In the genomic region with DNA sequence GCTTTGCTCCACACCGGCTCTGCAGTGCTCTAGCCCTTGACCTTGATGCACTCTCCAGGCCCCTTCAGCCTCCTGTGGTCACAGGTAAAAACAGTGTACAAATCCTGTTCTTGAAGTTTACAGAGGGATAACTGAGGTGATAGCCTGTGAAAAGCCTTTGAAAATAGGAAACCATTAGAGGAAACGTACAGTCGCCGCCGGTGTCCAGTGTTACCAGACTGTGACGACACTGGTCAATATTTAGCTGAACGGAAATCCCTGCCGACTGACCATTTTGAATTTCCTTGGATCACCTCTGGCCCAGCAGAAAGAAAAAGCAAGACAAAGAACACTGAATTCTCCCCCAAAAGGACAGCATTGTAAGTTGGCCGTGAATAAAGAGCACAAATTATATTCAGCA, we compare ENCODE assay signal across 30 mouse cellular contexts.
"Had no signal": no experiment of that assay in that cellular context is flagged by ENCODE, and none has a peak within 500 bp of the region (broad histone marks: within the 10 kb centered on the region; RNA-seq: fewer than 3 reads in every experiment).

No protein-coding gene starts in this region.

- H3K27ac ChIP-seq: limb, embryonic 10.5 days; limb, embryonic 12.5 days; limb, embryonic 13.5 days; limb, embryonic 15.5 days; liver, embryonic 12.5 days; liver, embryonic 13.5 days; liver, embryonic 14.5 days; liver, embryonic 15.5 days; lung, embryonic 15.5 days; macrophage; midbrain, embryonic 10.5 days; midbrain, embryonic 12.5 days; midbrain, embryonic 13.5 days; midbrain, embryonic 15.5 days; neural tube, embryonic 12.5 days had no signal

- H3K27me3 ChIP-seq: limb, embryonic 12.5 days; limb, embryonic 13.5 days; limb, embryonic 15.5 days; liver, embryonic 12.5 days; liver, embryonic 13.5 days; liver, embryonic 15.5 days; lung, embryonic 15.5 days; megakaryocyte, embryonic 14.5 days; midbrain, embryonic 12.5 days; midbrain, embryonic 13.5 days; midbrain, embryonic 15.5 days; neural tube, embryonic 12.5 days had no signal

- H3K4me3 ChIP-seq: limb, embryonic 10.5 days; limb, embryonic 12.5 days; limb, embryonic 13.5 days; limb, embryonic 15.5 days; liver, embryonic 12.5 days; liver, embryonic 13.5 days; liver, embryonic 15.5 days; lung, embryonic 15.5 days; megakaryocyte, embryonic 14.5 days; midbrain, embryonic 10.5 days; midbrain, embryonic 12.5 days; midbrain, embryonic 13.5 days; midbrain, embryonic 15.5 days; myocyte; neural tube, embryonic 12.5 days had no signal

- H3K9ac ChIP-seq: limb, embryonic 12.5 days; limb, embryonic 13.5 days; limb, embryonic 15.5 days; liver, embryonic 12.5 days; liver, embryonic 13.5 days; liver, embryonic 14.5 days; liver, embryonic 15.5 days; lung, embryonic 14.5 days; lung, embryonic 15.5 days; midbrain, embryonic 12.5 days; midbrain, embryonic 13.5 days; midbrain, embryonic 15.5 days; neural tube, embryonic 12.5 days had no signal

- H3K9me3 ChIP-seq: limb, embryonic 10.5 days; limb, embryonic 12.5 days; limb, embryonic 13.5 days; limb, embryonic 15.5 days; liver, embryonic 12.5 days; liver, embryonic 13.5 days; liver, embryonic 15.5 days; lung, embryonic 15.5 days; megakaryocyte, embryonic 14.5 days; midbrain, embryonic 10.5 days; midbrain, embryonic 12.5 days; midbrain, embryonic 13.5 days; midbrain, embryonic 15.5 days; neural tube, embryonic 12.5 days had no signal

- ATAC-seq: liver, embryonic 12.5 days; lung, postnatal 0 days; midbrain, embryonic 13.5 days; midbrain, embryonic 15.5 days; midbrain, embryonic 16.5 days had no signal

- DNase-seq: left cerebral cortex, postnatal 4 days; liver, embryonic 13.5 days; lung, adult 18-20 months; lung, adult 2 months; lung, embryonic 14.5 days; lung, postnatal 10 days; lung, postnatal 14 days; lung, postnatal 36 days; lung, postnatal 4 days; midbrain, embryonic 14.5 days had no signal

- H3K36me3 ChIP-seq: limb, embryonic 10.5 days; limb, embryonic 12.5 days; limb, embryonic 13.5 days; limb, embryonic 15.5 days; liver, embryonic 12.5 days; liver, embryonic 13.5 days; liver, embryonic 15.5 days; lung, embryonic 15.5 days; midbrain, embryonic 10.5 days; midbrain, embryonic 12.5 days; midbrain, embryonic 13.5 days; midbrain, embryonic 15.5 days; neural tube, embryonic 12.5 days had no signal

- H3K4me1 ChIP-seq: limb, embryonic 10.5 days; limb, embryonic 12.5 days; limb, embryonic 13.5 days; limb, embryonic 15.5 days; liver, embryonic 13.5 days; liver, embryonic 15.5 days; lung, embryonic 15.5 days; megakaryocyte, embryonic 14.5 days; midbrain, embryonic 10.5 days; midbrain, embryonic 12.5 days; midbrain, embryonic 13.5 days; neural tube, embryonic 12.5 days had no signal

- H3K4me2 ChIP-seq: limb, embryonic 12.5 days; limb, embryonic 13.5 days; limb, embryonic 15.5 days; liver, embryonic 11.5 days; liver, embryonic 12.5 days; liver, embryonic 13.5 days; liver, embryonic 15.5 days; lung, embryonic 14.5 days; lung, embryonic 15.5 days; midbrain, embryonic 11.5 days; midbrain, embryonic 12.5 days; midbrain, embryonic 13.5 days; midbrain, embryonic 15.5 days; neural tube, embryonic 12.5 days had no signal
